ENCODE assay signal across 8 mouse cellular contexts in genomic region chr1:152555944-152556573, GRCm38 (mm10).
DNase-seq lines count a peak whose midpoint lies in the region; ATAC-seq and TF ChIP-seq lines count a peak whose summit lies in the region.

No protein-coding gene starts in this region.

- H3K27me3 ChIP-seq in embryonic facial prominence, embryonic 14.5 days (replicated peaks; ENCODE audit: control insufficient read depth, insufficient read depth, low read length), result no peaks in the 10 kb centered on the region
- no peaks in the 10 kb centered on the region for H3K27me3 ChIP-seq in kidney, embryonic 14.5 days (ENCODE audit: control insufficient read depth, insufficient read depth, low read length)
- no peaks in the 10 kb centered on the region for H3K27me3 ChIP-seq in liver, adult 2 months (ENCODE audit: control insufficient read depth, insufficient read depth, low read length)

- H3K4me2 ChIP-seq in embryonic facial prominence, embryonic 14.5 days (ENCODE audit: low read depth, low read length), result peak overlapping the region; percentile 11; the same call in 1 of the 2 replicates
- no peak overlapping the region for H3K4me2 ChIP-seq in kidney, embryonic 14.5 days (replicated peaks; ENCODE audit: low read depth, low read length)

- H3K9me3 ChIP-seq in embryonic facial prominence, embryonic 14.5 days (ENCODE audit: control insufficient read depth, low read length), result no peaks in the 10 kb centered on the region
- H3K9me3 ChIP-seq in kidney, embryonic 14.5 days (ENCODE audit: control insufficient read depth, low read length), result no peaks in the 10 kb centered on the region

- peak; percentile 95 for ATAC-seq in embryonic facial prominence, embryonic 14.5 days (ENCODE audit: low read depth)
- ATAC-seq in kidney, embryonic 14.5 days (ENCODE audit: low FRiP score, low TSS enrichment), result peak; percentile 82
- ATAC-seq in granulocyte monocyte progenitor cell, adult 5-6 weeks (replicated peaks; ENCODE audit: poor library complexity, severe bottlenecking), result no peak

- TF ChIP-seq POLR2A in liver, adult 2 months (IDR thresholded peaks at IDR 0.05; ENCODE audit: extremely low read depth, insufficient read depth, low read length), result no peak

- no peaks in the 10 kb centered on the region for H3K79me2 ChIP-seq in liver, adult 2 months (ENCODE audit: control insufficient read depth, insufficient read depth, low read length)

- TF ChIP-seq CTCF in liver, adult 2 months (IDR thresholded peaks at IDR 0.05; ENCODE audit: low read depth, low read length), result no peak

- H3K9ac ChIP-seq in embryonic facial prominence, embryonic 14.5 days (ENCODE audit: low read depth, low read length), result 0 out of 2 replicates have a peak overlapping the region, but pooled peaks have one; percentile 5
- peak overlapping the region; percentile 45; the same call in 1 of the 2 replicates for H3K9ac ChIP-seq in kidney, embryonic 14.5 days (ENCODE audit: low read depth, low read length)
- H3K9ac ChIP-seq in liver, adult 2 months (ENCODE audit: low read depth, low read length), result no peak overlapping the region

- H3K27ac ChIP-seq in embryonic facial prominence, embryonic 14.5 days (replicated peaks; ENCODE audit: low read depth, low read length), result peak overlapping the region; percentile 75
- peak overlapping the region; percentile 90 for H3K27ac ChIP-seq in kidney, embryonic 14.5 days (ENCODE audit: low read depth, low read length)
- H3K27ac ChIP-seq in liver, adult 2 months (replicated peaks; ENCODE audit: insufficient read depth, low read depth, low read length), result peak overlapping the region; percentile 49

- peaks cover 12% of the 10 kb centered on the region for H3K36me3 ChIP-seq in embryonic facial prominence, embryonic 14.5 days (ENCODE audit: control insufficient read depth, insufficient read depth, low read length)
- peaks cover 10% of the 10 kb centered on the region; the same call in 1 of the 2 replicates for H3K36me3 ChIP-seq in kidney, embryonic 14.5 days (ENCODE audit: control insufficient read depth, insufficient read depth, low read length)
- peaks cover 7% of the 10 kb centered on the region; the same call in 1 of the 2 replicates for H3K36me3 ChIP-seq in liver, adult 2 months (ENCODE audit: control insufficient read depth, insufficient read depth, low read length)

- no peak overlapping the region for H3K4me3 ChIP-seq in embryonic facial prominence, embryonic 14.5 days (ENCODE audit: low read depth, low read length)
- H3K4me3 ChIP-seq in kidney, embryonic 14.5 days (ENCODE audit: low read length), result no peak overlapping the region
- H3K4me3 ChIP-seq in liver, adult 2 months (ENCODE audit: insufficient read depth, low read depth, low read length), result no peak overlapping the region

- 10% methylated on average over 7 of the region's 7 CpGs for WGBS in embryonic facial prominence, embryonic 14.5 days
- WGBS in kidney, embryonic 14.5 days, result 10% methylated on average over 7 of the region's 7 CpGs
- WGBS in liver, adult 2 months, result 60% methylated on average over 7 of the region's 7 CpGs

- peak; percentile 81 for DNase-seq in adrenal gland, adult 2 months
- DNase-seq in embryonic facial prominence, embryonic 14.5 days (ENCODE audit: low spot score), result peak; percentile 97
- DNase-seq in heart, adult 9 months (ENCODE audit: low spot score in 2 of 2), result peak; percentile 89
- DNase-seq in liver, adult 2 months (ENCODE audit: extremely low read depth, low read depth, low spot score), result peak; percentile 27
- peak; percentile 61 for DNase-seq in neural tube, embryonic 10.5 days (ENCODE audit: extremely low spot score, low spot score)
- peak; percentile 33 to 77 for DNase-seq in urinary bladder, postnatal 36 days (ENCODE audit: low spot score in 2 of 2)

- H3K4me1 ChIP-seq in embryonic facial prominence, embryonic 14.5 days (ENCODE audit: control insufficient read depth, insufficient read depth, low read length), result peaks cover 20% of the 10 kb centered on the region
- H3K4me1 ChIP-seq in kidney, embryonic 14.5 days (ENCODE audit: control insufficient read depth, insufficient read depth, low read length), result peaks cover 54% of the 10 kb centered on the region
- H3K4me1 ChIP-seq in liver, adult 2 months (ENCODE audit: control insufficient read depth, insufficient read depth, low read length), result 0 out of 2 replicates have a peak, but pooled peaks cover 1% of the 10 kb centered on the region

Comparison
In these comparisons a context has a peak if more than half of its experiments do, and no peak if none do; other contexts are left out.
1. DNase-seq: peak in every context shown above with its lines; median percentile 97 in embryonic facial prominence, embryonic 14.5 days; 89 in heart, adult 9 months; 81 in adrenal gland, adult 2 months; 61 in neural tube, embryonic 10.5 days; 55 in urinary bladder, postnatal 36 days; 27 in liver, adult 2 months.